Mouse (Mus musculus) testis, adult 2 months (tissue): Measurements from ENCODE around the gene Slc9a3r1.

Experiments
- CTCF ChIP-seq: fragments of 200-500 bp; IDR thresholded peaks from 2 replicates; pipeline ENCODE4 v1.5.1; 2012; ENCODE audit warnings: low read depth, mild to moderate bottlenecking, inconsistent platforms, low read length, moderate library complexity; ENCODE audit not compliant: control insufficient read depth, insufficient read depth, insufficient replicate concordance
- POLR2A ChIP-seq: fragments of 200-500 bp; IDR thresholded peaks from 2 replicates; pipeline ENCODE4 v1.6.1; 2012; ENCODE audit warnings: low read depth, mild to moderate bottlenecking, inconsistent platforms, low read length, moderate library complexity; ENCODE audit not compliant: control insufficient read depth

GRCm38 (mm10) chr11:115172825-115173287 lies 9.7 kb downstream of the Slc9a3r1 start:
- TF ChIP-seq POLR2A = no peak
- no peak for TF ChIP-seq CTCF
